Mouse (Mus musculus): Measurements from ENCODE around the gene Thsd7a.

The Thsd7a gene

GRCm38 (mm10) chr6:12393574-12394380, 355.4 kb downstream of the Thsd7a start:
- DNase-seq (ENCODE audit: low spot score) = no peak

GRCm38 (mm10) chr6:12386731-12387130, 362.5 kb downstream of the Thsd7a start:
- DNase-seq (ENCODE audit: low spot score) = no peak

GRCm38 (mm10) chr6:12385591-12385990, 363.6 kb downstream of the Thsd7a start:
- no peak for DNase-seq (ENCODE audit: low spot score)

GRCm38 (mm10) chr6:12381136-12381778, 368.0 kb downstream of the Thsd7a start:
- DNase-seq (ENCODE audit: low spot score) = peak; percentile 43

GRCm38 (mm10) chr6:12380717-12381116, 368.5 kb downstream of the Thsd7a start:
- no peak for DNase-seq (ENCODE audit: low spot score)

- no peak for DNase-seq (ENCODE audit: low spot score)
Observed at GRCm38 (mm10) chr6:12358737-12359136, 390.5 kb downstream of the Thsd7a start.

GRCm38 (mm10) chr6:12353573-12353972, 395.6 kb downstream of the Thsd7a start:
- DNase-seq (ENCODE audit: low spot score) = no peak

- no peak for DNase-seq (ENCODE audit: low spot score)
Observed at GRCm38 (mm10) chr6:12352165-12352719, 397.0 kb downstream of the Thsd7a start.

GRCm38 (mm10) chr6:12350753-12351152, 398.5 kb downstream of the Thsd7a start:
- peak; percentile 36 for DNase-seq (ENCODE audit: low spot score)

GRCm38 (mm10) chr6:12349105-12349759, 400.0 kb downstream of the Thsd7a start:
- no peak for DNase-seq (ENCODE audit: low spot score)

GRCm38 (mm10) chr6:12348667-12349066, 400.5 kb downstream of the Thsd7a start:
- no peak for DNase-seq (ENCODE audit: low spot score)

GRCm38 (mm10) chr6:12336590-12337584, 412.3 kb downstream of the Thsd7a start:
- no peak for DNase-seq (ENCODE audit: low spot score)

GRCm38 (mm10) chr6:12315070-12315909, 433.9 kb downstream of the Thsd7a start:
- DNase-seq (ENCODE audit: low spot score) = peak; percentile 9

- DNase-seq (ENCODE audit: low spot score) = no peak
Observed at GRCm38 (mm10) chr6:12307502-12307901, 441.7 kb downstream of the Thsd7a start.

GRCm38 (mm10) chr6:12262641-12263400, 486.4 kb downstream of the Thsd7a start:
- no peak for DNase-seq (ENCODE audit: low spot score)

Data from left cerebral cortex, adult 11 months (tissue).